Mouse (Mus musculus): Measurements from ENCODE around the gene Wnt7b. TPM values are rescaled to one million over a fixed set of nuclear protein-coding genes. Genes with fewer than 3 reads are reported as not detected.
A peak's percentile ranks its signal among the peaks of the same experiment; 100 is the strongest.

The Wnt7b gene
- polyA plus RNA-seq, 1 experiment from 2014 or later = 63.4 TPM

DNA sequence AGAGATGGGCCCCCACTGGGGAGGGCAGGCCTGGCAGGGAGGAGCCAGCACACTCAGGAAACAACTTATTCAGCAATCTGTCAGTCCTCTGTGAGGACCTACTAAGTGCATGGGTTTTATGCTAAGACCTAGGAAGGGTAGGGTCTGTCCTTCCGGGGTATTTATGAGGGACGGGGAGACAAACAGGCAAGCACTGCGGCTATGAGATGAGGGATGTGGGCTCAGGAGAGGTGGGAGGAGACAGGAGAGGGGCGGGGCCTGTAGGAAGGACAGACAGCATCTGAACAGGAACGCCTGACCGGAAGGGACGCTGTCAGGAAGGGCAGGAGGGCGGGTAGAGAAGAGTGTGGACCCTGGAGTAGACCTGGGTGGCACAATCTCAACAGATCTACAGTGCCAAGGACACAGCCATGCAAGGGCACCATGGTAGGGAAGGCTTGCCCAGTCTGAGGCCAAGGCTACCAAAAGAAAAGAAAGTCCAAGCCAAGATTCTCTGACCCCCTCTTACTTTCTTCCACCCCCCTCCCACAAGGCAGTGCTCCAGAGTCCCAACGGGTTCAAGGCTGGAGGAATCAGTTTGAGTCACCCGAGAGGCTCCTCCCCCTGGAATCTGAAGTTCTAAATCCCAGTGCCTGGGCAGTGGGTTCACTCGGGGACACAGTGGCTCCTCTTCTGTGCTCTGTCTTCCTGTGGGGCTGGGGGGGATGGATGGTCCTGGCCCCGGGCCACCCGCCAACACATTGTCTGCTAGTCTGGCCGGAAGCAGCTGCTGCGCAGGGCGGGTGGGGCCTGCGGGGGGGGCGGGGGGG is 17.8 kb upstream of the Wnt7b start:
- no peak overlapping the region for H3K4me3 ChIP-seq (replicated peaks)
- peaks cover 7% of the 10 kb centered on the region; the same call in 1 of the 2 replicates for H3K4me1 ChIP-seq (replicated peaks)
- H3K9ac ChIP-seq (replicated peaks) = no peak overlapping the region
- 27% methylated on average over 17 of the region's 18 CpGs for WGBS
- H3K36me3 ChIP-seq = no peaks in the 10 kb centered on the region
- H3K4me2 ChIP-seq (replicated peaks) = no peak overlapping the region
- no peak overlapping the region for H3K27ac ChIP-seq
- peaks cover 11% of the 10 kb centered on the region; the same call in 1 of the 2 replicates for H3K27me3 ChIP-seq
- peak; percentile 46; the same call in 1 of the 2 replicates for ATAC-seq
- no peaks in the 10 kb centered on the region for H3K9me3 ChIP-seq

DNA sequence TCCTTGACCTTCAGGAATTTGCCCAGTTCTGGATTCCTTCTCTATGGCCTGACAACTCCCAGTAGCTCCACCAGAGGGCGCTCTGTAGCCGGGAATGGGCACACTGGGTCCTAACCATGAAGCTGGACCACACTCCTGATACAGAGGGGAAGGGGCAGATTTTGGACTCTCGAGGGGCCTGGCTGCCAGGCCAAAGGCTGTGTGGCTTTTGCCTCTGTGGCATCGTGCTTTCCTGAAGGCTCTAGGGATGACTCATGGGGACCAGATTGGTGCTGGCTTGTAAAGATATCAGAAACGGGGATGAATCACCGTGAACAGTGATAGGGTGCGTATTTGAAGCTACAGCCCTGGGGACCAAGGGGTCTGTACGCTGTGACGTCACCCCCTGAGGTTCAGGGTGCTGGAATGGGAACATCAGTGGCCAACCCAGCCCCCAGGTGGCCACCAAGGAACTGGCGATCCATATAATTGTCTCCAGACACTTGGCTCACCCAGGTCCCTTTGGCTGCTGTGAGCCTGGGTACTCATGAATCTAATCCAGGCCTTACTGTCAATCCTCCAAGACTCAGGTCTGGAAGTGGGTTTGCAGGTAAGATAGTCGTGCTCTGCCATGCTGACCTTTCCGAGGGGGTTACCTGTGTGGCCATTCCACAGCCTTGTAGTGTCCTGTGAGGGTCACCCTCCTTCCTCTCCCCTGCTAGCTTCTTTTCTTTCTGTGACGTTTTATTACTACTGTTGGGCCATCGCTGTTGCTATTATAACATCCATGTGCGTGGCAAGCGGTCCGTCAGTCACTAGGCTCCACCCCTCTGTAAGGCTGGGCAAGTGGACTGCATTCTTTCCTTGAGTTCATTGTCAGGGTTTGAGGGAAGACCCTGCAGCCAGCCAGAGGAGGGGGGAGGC is 17.0 kb upstream of the Wnt7b start:
- 54% methylated on average over 17 of the region's 17 CpGs for WGBS
- no peak overlapping the region for H3K9ac ChIP-seq (replicated peaks)
- no peak overlapping the region for H3K4me3 ChIP-seq (replicated peaks)
- peaks cover 8% of the 10 kb centered on the region; the same call in 1 of the 2 replicates for H3K27me3 ChIP-seq
- H3K4me1 ChIP-seq (replicated peaks) = peaks cover 7% of the 10 kb centered on the region; the same call in 1 of the 2 replicates
- H3K36me3 ChIP-seq = no peaks in the 10 kb centered on the region
- no peak overlapping the region for H3K4me2 ChIP-seq (replicated peaks)
- ATAC-seq = peak; percentile 66
- no peaks in the 10 kb centered on the region for H3K9me3 ChIP-seq
- no peak overlapping the region for H3K27ac ChIP-seq

DNA sequence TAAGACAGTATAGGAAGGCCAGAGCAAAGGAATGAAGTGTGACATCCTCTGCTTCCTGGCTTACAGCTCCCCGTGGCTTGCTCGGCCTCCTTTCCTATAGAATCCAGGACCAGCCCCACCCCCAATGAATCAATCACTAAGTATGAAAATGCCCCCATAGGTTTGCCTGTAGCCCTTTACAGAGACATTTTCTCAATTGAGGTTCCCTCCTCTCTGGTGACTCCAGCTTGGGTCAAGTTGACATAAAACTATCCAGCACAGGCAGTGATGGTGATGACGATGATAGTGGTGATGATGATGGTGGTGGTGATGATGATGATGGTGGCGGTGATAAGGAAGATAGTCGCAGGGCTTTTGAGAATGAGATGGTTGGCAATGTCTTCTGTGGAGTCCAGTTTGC is 16.2 kb upstream of the Wnt7b start:
- Histone ChIP-seq H3K4me1 (replicated peaks) (peaks cover 7% of the 10 kb centered on the region; the same call in 1 of the 2 replicates), H3K27me3 (peaks cover 6% of the 10 kb centered on the region; the same call in 1 of the 2 replicates), H3K9me3 (no peaks in the 10 kb centered on the region), H3K4me2 (replicated peaks) (no peak overlapping the region), H3K9ac (replicated peaks) (no peak overlapping the region), H3K4me3 (replicated peaks) (no peak overlapping the region), H3K27ac (no peak overlapping the region), H3K36me3 (no peaks in the 10 kb centered on the region)
- 71% methylated on average over 5 of the region's 5 CpGs for WGBS
- no peak for ATAC-seq

DNA sequence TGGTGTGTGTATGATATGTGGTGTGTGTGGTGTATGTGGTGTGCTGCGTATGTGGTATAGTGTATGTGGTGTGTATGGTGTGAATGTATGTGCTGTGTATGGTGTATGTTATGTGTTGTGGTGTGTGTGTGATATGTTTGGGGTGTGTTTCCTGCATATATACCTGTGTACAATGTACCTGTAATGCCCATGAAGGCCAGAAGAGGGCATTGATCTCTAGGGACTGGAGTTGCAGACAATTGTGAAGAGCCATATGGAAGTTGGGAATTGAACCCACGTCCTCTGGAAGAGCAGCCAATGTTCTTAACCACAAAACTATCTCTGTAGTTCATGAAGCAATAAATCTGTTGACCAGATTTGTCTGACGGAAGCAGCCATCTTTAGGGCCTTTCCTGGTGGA is 15.1 kb upstream of the Wnt7b start:
- H3K36me3 ChIP-seq = no peaks in the 10 kb centered on the region
- H3K9me3 ChIP-seq = no peaks in the 10 kb centered on the region
- peaks cover 4% of the 10 kb centered on the region; the same call in 1 of the 2 replicates for H3K27me3 ChIP-seq
- peaks cover 7% of the 10 kb centered on the region; the same call in 1 of the 2 replicates for H3K4me1 ChIP-seq (replicated peaks)
- H3K4me3 ChIP-seq (replicated peaks) = no peak overlapping the region
- H3K27ac ChIP-seq = no peak overlapping the region
- no peak overlapping the region for H3K9ac ChIP-seq (replicated peaks)
- H3K4me2 ChIP-seq (replicated peaks) = no peak overlapping the region
- 62% methylated on average over 3 of the region's 3 CpGs for WGBS
- no peak for ATAC-seq

DNA sequence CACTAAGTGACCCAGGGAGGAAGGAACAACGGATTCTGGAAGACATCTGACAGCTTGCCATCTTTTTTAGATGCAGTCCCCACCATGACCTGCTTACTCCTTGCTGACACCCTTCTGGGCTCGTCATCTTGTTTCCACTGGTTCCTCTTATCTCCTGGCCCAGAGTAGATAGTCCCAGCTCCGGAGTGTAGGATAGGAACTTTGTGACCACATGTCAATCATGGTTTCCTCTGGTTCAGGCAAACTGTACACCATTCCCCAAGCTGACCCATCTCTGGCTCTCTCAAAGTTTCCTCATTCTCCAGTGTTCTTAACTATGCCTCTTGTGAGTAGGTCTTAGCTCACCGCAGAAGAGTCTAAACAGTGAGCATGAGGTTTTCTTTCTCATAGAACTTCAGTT is 10.4 kb upstream of the Wnt7b start:
- Histone ChIP-seq H3K9ac (replicated peaks) (no peak overlapping the region), H3K9me3 (no peaks in the 10 kb centered on the region), H3K27ac (no peak overlapping the region), H3K4me1 (replicated peaks) (no peaks in the 10 kb centered on the region), H3K4me3 (replicated peaks) (no peak overlapping the region), H3K27me3 (no peaks in the 10 kb centered on the region), H3K36me3 (no peaks in the 10 kb centered on the region), H3K4me2 (replicated peaks) (no peak overlapping the region)
- no peak for ATAC-seq
- WGBS = 77% methylated on average over 4 of the region's 4 CpGs

DNA sequence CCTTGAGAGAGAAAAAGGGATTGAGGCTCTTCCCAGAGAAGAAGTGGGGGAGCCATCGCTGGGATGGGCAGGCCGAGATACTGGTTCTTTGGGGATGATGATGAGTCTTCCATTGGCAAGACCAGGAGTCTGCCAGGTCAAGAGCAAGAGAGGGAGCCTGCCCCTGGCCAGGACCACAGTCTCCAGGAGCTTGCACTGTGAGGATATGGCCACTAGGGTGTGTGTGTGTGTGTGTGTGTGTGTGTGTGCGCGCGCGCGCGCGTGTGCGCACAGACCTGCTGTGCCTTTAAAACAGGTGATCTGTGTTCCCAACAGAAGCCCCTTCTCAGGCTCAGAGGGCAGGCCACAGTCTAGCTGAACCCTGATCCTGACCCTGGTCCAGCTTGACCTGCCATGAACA is 8.6 kb upstream of the Wnt7b start:
- H3K4me1 ChIP-seq (replicated peaks) = no peaks in the 10 kb centered on the region
- H3K9me3 ChIP-seq = no peaks in the 10 kb centered on the region
- no peaks in the 10 kb centered on the region for H3K27me3 ChIP-seq
- WGBS = 92% methylated on average over 10 of the region's 10 CpGs
- H3K9ac ChIP-seq (replicated peaks) = no peak overlapping the region
- H3K4me2 ChIP-seq (replicated peaks) = no peak overlapping the region
- no peak overlapping the region for H3K27ac ChIP-seq
- ATAC-seq = no peak
- no peak overlapping the region for H3K4me3 ChIP-seq (replicated peaks)
- no peaks in the 10 kb centered on the region for H3K36me3 ChIP-seq

DNA sequence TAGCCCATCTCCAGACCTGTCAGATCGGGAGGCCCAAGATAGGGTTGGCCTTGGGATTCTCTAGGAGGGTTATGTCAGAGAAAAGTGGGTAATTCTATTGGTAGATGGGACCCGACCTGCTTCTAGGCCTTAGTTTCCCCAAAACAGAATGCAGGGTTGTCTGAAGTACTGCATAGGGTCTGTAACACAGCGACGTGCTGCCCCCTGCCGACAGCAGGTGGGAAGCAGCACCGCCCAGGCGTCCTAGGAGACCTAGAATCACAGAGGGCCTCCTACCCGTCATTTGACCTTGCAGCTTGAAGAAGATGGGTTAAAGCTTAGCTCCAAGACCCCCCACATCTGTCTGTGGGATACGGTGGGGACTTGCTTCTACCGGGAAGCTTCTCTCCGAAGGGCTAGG is 1.2 kb upstream of the Wnt7b start:
- no peaks in the 10 kb centered on the region for H3K36me3 ChIP-seq
- no peak overlapping the region for H3K27ac ChIP-seq
- no peak overlapping the region for H3K4me2 ChIP-seq (replicated peaks)
- no peak overlapping the region for H3K4me3 ChIP-seq (replicated peaks)
- H3K4me1 ChIP-seq (replicated peaks) = peaks cover 41% of the 10 kb centered on the region
- H3K27me3 ChIP-seq = peaks cover 56% of the 10 kb centered on the region
- H3K9me3 ChIP-seq = no peaks in the 10 kb centered on the region
- WGBS = 3% methylated on average over 11 of the region's 11 CpGs
- H3K9ac ChIP-seq (replicated peaks) = no peak overlapping the region
- ATAC-seq = peak; percentile 73

DNA sequence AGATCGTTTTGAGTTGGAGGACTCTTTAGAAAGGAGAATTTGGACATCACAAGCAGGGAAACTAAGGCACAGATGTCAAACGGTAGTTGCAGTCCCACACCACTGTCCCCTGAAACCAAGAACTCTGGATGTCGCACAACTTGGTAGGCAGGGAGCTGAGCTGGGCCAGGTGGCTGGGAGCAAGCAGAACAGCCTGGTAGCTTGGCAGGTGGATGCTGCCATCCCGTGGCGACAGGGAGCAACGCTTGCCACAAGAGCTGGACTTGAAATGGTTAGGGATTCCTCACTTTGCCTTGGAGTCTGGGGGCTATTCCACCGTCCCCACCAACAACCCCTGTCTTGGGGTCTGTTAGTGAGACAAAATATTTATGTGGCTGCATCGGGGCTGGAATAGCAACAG is 751 bp upstream of the Wnt7b start:
- Histone ChIP-seq H3K9ac (replicated peaks) (no peak overlapping the region), H3K27me3 (peaks cover 61% of the 10 kb centered on the region), H3K36me3 (no peaks in the 10 kb centered on the region), H3K4me1 (replicated peaks) (peaks cover 45% of the 10 kb centered on the region), H3K4me3 (replicated peaks) (no peak overlapping the region), H3K4me2 (replicated peaks) (peak overlapping the region; percentile 95), H3K9me3 (no peaks in the 10 kb centered on the region), H3K27ac (no peak overlapping the region)
- WGBS = 0% methylated on average over 8 of the region's 8 CpGs
- peak; percentile 85 for ATAC-seq

DNA sequence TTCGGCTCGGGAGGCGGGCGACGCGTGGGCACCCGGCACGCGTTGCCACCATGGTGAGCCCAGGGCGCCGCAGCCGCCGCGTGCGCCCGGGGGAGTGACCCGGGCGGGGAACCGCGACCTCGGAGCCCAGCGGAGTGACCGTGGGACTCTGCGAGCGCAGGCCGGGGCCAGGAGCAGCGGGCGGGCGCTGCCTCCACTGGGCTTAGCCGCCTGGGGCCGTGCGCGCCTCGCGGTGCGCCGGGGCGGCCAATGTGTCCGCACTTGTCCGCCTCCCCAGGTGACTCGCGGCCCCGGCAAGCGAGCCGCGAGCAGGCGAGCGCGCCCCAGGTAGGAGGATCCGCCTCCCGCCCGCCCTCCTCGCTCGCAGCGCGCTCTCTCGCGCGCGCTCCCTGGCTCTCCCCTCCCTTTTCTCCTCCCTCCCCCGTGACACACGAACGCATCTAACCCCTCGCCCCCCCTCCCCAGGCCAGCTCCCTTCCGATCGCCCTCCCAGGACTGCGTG is 659 bp downstream of the Wnt7b start:
- peak overlapping the region; percentile 73 for H3K4me3 ChIP-seq (replicated peaks)
- peak overlapping the region; percentile 95 for H3K4me2 ChIP-seq (replicated peaks)
- H3K9ac ChIP-seq (replicated peaks) = peak overlapping the region; percentile 83
- no peaks in the 10 kb centered on the region for H3K36me3 ChIP-seq
- under 1% methylated on average over 57 of the region's 67 CpGs for WGBS
- H3K4me1 ChIP-seq (replicated peaks) = peaks cover 59% of the 10 kb centered on the region
- H3K27ac ChIP-seq = peak overlapping the region; percentile 76
- ATAC-seq = 0 out of 2 replicates have a peak, but pooled peaks have one; percentile 10
- H3K9me3 ChIP-seq = no peaks in the 10 kb centered on the region
- H3K27me3 ChIP-seq = peaks cover 75% of the 10 kb centered on the region

DNA sequence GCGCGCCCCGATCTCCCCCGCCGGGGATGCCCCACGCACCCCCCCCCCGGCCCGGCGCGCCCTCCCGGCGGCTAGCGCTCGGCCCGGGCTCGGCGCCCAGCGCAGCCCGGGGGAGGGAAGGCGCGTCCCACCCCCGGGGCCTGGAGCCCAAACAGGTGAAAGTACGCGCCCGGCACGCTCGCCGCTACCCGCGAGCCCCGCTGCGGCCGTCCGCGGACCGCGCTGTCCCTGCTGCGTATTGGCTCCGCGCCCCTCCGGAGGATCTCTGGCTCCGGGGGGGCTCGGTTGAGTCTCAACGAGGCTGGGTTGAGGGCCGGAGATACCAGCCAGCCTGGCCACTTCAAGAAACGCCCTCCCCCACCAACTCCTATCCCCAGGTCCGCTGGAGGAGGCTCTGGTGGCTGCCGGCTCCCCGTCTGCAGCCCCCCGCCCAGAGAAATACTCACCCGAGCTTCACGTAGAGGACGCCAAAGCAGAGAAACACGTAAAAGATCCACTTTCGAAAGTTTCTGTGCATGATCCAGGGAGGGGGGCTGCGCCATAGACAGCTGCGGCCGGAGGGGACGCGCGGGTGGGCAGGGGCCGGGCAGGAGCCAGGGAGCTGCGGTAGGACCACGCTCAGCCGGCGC is 1.2 kb downstream of the Wnt7b start:
- H3K9ac ChIP-seq (replicated peaks) = peak overlapping the region; percentile 83
- peak overlapping the region; percentile 73 for H3K4me3 ChIP-seq (replicated peaks)
- H3K27me3 ChIP-seq = peaks cover 81% of the 10 kb centered on the region
- peaks cover 65% of the 10 kb centered on the region for H3K4me1 ChIP-seq (replicated peaks)
- no peaks in the 10 kb centered on the region for H3K9me3 ChIP-seq
- no peak for ATAC-seq
- no peaks in the 10 kb centered on the region for H3K36me3 ChIP-seq
- WGBS = under 1% methylated on average over 48 of the region's 66 CpGs
- H3K4me2 ChIP-seq (replicated peaks) = peak overlapping the region; percentile 95
- peak overlapping the region; percentile 76 for H3K27ac ChIP-seq

DNA sequence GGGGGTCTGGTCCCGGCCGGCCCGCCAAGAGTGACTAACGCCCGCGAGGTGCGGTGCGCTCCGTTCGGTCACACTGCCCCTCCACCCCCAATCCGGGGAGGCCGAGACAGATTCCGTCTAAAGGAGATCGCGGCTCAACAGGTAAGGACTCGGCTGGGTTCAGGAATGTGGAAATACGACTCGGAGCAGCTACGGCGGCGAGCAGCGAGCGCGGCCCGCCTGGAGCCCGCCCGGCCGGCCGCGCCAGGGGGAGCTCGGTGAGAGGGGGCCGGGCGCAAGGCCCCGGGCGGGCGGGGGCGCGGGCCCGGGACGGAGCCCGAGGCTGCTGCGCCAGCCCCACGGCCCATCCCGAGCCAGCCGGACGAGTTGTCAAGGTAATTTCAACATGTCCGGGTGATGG is 1.8 kb downstream of the Wnt7b start:
- Histone ChIP-seq H3K9me3 (no peaks in the 10 kb centered on the region), H3K4me1 (replicated peaks) (peaks cover 70% of the 10 kb centered on the region), H3K4me3 (replicated peaks) (peak overlapping the region; percentile 73), H3K27ac (peak overlapping the region; percentile 76), H3K4me2 (replicated peaks) (peak overlapping the region; percentile 95), H3K9ac (replicated peaks) (peak overlapping the region; percentile 83), H3K36me3 (no peaks in the 10 kb centered on the region), H3K27me3 (peaks cover 87% of the 10 kb centered on the region)
- no peak for ATAC-seq
- WGBS = 1% methylated on average over 47 of the region's 47 CpGs
